Mouse (Mus musculus) A20 (cell line): ENCODE results near the gene Zfp36l1.

Experiments
- DNase-seq: peaks from one replicate; pipeline ENCODE4 v3.0.0-alpha.2; 2011; ENCODE audit warnings: low read depth, low spot score

The Zfp36l1 gene

GRCm38 (mm10) chr12:80070534-80071287 lies 42.1 kb downstream of the Zfp36l1 start:
- DNase-seq: peak; percentile 74

GRCm38 (mm10) chr12:80069040-80069439 lies 43.8 kb downstream of the Zfp36l1 start:
- DNase-seq: peak; percentile 81

- DNase-seq: peak; percentile 59
Measured at GRCm38 (mm10) chr12:80068016-80068415, 44.8 kb downstream of the Zfp36l1 start.

- peak; percentile 63 for DNase-seq
Measured at GRCm38 (mm10) chr12:80065049-80065448, 47.8 kb downstream of the Zfp36l1 start.

GRCm38 (mm10) chr12:80064306-80064705 lies 48.5 kb downstream of the Zfp36l1 start:
- DNase-seq: no peak

GRCm38 (mm10) chr12:80063402-80064150 lies 49.2 kb downstream of the Zfp36l1 start:
- no peak for DNase-seq

GRCm38 (mm10) chr12:80062410-80063401 lies 50.1 kb downstream of the Zfp36l1 start:
- no peak for DNase-seq

GRCm38 (mm10) chr12:80061810-80062209 lies 51.0 kb downstream of the Zfp36l1 start:
- no peak for DNase-seq

- peak; percentile 88 for DNase-seq
Measured at GRCm38 (mm10) chr12:80060809-80061208, 52.0 kb downstream of the Zfp36l1 start.

GRCm38 (mm10) chr12:80060338-80060737 lies 52.5 kb downstream of the Zfp36l1 start:
- DNase-seq: no peak

GRCm38 (mm10) chr12:80059773-80060328 lies 53.0 kb downstream of the Zfp36l1 start:
- no peak for DNase-seq
